Mouse (Mus musculus) thymus, postnatal 10 days (tissue): ENCODE measurements around the gene Fxyd1.

Source experiments
- DNase-seq, 2 experiments: peaks; one replicate each; pipeline ENCODE4 v3.0.0; 2021; ENCODE audit warnings: low spot score in 2 of 2

Fxyd1 gene

GRCm38 (mm10) chr7:31057071-31057470, at the start of gene Fxyd1:
Fxyd1 (minus strand) TSS chr7:31057199.
- DNase-seq, result no peak

DNA sequence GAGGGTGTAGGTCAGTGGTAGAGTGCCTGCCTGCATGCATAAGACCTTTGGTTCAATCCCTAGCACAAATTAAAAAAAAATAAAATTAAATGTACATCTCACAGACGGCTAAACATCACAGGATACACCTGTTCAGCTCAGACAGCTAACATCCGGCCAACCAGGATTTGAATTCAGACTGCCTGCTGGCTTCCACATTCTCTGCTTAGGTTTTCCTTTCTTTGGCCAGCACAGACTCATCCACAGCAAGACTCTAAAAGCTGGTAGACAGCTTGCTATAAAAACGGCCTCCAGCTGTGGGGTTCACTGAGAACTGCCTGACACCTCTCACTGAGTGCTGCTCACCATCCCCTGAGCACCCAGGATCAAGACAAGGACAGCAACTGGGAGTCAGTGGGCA, 49.2 kb upstream of the Fxyd1 start:
- DNase-seq, result no peak

GRCm38 (mm10) chr7:31105061-31105768, 48.2 kb upstream of the Fxyd1 start:
- DNase-seq, result no peak

DNA sequence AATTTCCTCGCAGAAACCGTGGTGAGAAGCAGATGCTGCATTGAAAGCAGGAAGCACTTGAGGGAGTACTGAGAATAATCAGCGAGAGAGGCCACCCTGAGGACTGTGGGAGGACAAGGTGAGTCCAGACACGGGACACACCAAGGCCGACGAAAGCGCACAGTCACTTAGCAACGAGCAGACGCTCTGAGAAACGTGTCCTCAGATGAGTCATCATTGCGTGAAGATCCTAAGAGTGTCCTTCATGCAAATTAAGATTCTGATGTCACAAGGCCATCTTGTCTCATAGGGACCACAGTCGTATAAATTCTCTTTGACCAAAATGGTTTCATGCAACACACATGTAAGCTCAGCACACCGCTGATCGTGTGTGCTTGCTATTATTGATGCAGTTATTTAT, 43.8 kb upstream of the Fxyd1 start:
- no peak for DNase-seq

GRCm38 (mm10) chr7:31099612-31099982, 42.6 kb upstream of the Fxyd1 start:
- no peak for DNase-seq

DNA sequence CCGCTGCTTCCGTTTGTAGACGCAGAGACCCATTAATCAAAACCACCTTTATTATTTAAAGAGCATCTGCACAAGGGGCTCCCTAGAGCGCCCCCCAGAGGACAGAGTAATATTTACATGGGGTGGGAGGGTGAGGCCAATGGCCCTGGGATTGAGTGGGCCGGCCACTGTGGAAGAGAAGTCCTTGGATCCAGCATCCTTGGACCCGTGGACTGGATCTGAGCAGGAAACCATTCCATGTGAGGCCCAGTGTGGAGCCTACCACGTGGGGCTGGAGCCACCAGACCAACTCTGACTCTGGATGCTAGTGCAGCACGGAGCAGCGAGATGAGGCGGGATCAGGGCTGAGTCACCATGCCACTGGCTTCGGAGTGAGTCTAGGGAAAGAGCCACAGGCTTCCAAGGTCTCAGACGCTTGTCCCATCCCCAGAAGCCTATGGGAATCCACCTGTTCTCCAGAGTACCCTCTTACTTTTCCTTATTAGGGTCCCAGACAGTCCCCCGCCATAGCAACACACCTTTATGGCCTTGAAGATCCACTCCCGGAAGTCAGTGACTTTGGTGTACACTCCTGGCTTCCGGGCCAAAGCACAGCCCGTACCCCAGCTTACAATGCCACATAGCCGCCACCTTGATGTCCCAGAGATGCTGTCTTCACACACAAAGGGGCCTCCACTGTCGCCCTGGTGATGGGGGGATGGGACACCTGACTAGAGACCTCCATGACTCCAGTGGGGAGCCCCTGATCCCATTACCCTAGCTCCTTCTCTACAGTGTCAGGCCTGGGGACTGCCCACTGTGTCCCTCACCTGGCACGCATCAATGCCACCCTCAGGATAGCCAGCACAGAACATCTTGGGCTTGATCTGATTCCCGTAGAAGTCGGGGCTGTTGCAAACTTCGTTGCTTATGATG, 42.0 kb upstream of the Fxyd1 start:
- DNase-seq, result no peak

DNA sequence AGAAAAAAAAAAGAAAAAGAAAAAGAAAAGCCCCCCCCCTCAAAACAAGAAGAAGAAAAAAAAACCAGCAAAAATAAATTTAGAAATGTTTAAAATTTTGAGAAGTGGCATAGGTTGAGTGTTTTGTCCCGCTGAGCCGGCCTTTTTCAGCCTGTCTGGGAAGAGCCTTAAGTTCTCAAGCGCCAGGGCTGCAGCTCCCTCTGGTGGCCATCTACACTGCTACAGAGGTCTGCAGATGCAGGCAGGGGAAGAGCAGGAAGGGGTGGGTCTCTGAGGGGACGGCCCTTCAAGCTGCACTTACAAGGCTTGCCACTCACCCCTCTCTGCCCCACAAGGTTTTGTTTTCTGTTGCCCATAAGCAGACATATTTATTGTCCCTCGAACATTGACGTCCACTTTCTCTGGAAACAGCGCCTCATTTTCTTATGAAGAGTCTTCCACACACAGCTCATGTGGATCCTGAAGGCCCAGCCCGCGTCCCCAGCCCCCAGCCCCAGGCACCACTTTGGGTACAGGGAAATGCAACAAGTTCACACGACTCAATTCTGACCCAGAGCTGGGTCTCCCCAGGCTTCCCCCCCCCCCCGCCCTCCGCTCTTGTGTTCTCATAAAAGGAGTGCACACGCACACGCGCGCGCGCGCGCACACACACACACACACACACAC, 40.7 kb upstream of the Fxyd1 start:
- peak; percentile 83 to 92 for DNase-seq

DNA sequence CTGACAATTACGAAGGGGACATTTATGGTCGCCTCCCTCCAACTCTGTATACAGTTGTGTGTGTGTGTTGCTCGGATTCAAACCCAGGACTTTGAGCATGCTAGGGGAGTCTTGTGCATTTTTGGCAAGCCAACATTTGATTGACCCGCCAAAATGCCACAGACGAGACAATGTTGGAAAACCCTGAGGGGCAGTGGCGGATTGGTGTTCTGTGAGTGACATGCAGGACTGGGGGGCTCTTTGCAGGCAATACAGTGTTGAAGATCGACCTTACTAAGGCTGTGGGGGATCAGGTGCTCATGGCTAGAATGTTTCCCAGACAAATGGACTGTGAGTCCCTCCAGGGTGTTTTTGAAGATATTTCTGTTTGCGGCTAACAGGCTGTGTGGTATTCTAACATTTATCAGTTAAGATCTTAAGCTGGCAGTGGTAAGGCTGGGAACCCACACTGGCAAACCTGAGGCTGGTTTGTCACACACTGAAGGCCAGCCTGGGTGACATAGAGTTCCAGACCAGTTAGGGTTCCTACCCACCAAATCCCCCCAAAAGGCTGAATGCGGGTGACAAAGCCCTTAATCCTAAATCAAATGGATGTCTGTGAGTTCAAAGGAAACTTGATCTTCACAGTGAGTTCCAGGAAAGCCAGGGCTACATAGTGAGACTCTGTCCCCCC, 40.0 kb upstream of the Fxyd1 start:
- no peak for DNase-seq

- DNase-seq, result peak in 1 of 2 experiments; percentile 50
Measured at GRCm38 (mm10) chr7:31094774-31095501, 37.9 kb upstream of the Fxyd1 start.

DNA sequence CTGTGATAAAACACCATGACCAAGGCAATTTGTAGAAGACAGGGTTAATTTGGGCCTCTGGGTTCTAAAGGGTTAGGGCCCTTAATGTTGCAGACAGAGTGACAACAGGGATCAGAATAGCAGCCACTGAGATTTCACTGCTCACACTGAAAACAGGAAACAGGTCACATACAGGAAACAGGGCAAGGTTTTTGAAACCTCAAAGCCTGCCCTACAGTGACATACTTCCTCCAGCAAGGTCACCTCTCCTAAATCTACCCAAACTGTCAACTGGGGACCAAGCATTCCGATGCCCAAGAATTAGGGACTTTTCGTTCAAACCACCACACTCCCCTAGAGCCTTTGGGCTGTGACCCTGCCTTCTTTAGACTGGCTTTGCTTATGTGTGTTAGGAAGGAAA, 32.7 kb upstream of the Fxyd1 start:
- DNase-seq, result peak in 1 of 2 experiments; percentile 27

- no peak for DNase-seq
Measured at GRCm38 (mm10) chr7:31088206-31088605, 31.2 kb upstream of the Fxyd1 start.

- DNase-seq, result no peak
Measured at GRCm38 (mm10) chr7:31087262-31087661, 30.3 kb upstream of the Fxyd1 start.

DNA sequence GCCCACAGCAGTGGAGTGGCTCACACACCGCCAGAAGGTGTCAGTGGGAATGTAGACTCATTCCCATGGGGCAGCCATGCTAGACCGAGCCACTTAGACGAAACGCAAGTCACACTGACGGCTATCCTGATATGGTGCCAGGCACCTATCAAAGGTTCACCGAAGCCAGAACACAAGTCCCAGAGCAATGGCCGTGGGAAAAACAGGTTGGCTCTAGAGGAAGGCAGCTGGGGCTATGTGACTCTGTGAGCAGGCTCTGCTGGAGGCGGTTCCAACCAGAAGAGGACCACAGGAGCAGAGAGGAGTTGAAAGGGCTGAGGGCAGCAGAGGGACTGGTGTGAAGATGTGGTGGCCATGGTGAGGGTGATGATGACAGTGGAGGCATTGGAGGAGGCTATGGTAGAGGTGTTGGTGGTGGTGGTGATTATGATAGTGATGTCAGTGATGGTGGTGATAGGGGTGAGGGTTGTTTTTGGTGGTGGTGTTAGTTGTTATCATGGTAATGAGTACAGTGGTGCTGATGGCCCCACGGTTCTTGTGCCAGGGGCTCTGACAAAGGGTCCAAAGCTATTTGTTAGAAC, 29.3 kb upstream of the Fxyd1 start:
- no peak for DNase-seq

- DNase-seq, result no peak
Measured at GRCm38 (mm10) chr7:31085171-31085570, 28.2 kb upstream of the Fxyd1 start.

GRCm38 (mm10) chr7:31084140-31084539, 27.1 kb upstream of the Fxyd1 start:
- DNase-seq, result no peak

DNA sequence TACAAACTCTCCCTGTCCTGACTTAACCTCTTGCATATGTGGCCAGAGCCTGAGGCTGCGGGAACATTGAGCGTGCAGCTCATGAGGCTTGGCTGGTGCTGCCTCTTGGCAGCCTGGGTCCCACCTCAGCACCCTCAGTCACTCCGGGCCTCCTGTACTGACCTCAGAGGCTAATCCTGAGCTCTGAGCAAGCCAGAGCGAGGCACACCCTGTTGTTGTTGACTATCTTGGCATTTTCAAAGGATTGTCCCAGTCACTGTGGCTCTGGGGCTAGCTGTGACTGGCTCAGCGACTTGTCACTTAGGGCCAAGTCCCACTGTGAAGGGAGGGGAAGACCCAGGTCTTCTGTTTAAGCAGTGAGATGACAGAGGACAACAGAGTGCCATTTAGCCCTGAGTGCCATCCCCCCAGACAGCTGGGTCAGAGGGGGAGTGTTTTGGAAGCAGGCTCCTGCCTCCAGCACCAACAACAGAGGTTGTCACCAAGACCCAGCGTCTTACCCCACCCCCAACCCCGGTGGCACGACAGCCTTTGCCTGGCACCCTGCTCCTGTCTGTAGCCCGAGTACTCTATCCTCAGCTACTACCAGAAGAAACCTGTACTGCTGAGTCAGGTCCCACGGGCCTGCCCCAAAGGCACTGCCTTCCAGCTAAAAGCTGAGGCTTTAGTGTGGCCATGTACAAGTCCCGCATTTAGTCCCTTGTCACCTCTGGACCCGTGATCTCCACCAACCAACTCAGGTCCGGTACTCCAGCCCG, 26.0 kb upstream of the Fxyd1 start:
- no peak for DNase-seq

DNA sequence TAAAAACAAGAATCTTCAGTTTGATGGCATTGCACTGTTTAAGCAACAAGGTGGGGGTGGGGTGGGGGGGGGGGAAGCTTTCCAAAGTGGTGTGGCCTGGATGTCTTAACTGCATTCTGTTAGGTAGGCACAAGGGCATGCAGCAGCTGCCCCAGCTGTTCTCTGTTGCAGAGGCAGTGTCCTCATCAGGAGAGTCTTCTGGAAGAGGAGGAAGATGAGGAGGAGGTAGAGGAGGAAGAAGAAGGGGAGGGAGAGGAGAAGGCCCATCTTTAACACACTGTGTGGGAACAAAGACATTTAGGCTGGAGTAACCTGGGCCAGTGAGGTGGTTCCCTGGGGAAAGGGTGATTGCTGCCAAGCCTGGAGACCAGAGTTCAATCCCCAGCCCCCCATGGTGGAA, 25.1 kb upstream of the Fxyd1 start:
- no peak for DNase-seq

GRCm38 (mm10) chr7:31081106-31081505, 24.1 kb upstream of the Fxyd1 start:
- DNase-seq, result no peak

DNA sequence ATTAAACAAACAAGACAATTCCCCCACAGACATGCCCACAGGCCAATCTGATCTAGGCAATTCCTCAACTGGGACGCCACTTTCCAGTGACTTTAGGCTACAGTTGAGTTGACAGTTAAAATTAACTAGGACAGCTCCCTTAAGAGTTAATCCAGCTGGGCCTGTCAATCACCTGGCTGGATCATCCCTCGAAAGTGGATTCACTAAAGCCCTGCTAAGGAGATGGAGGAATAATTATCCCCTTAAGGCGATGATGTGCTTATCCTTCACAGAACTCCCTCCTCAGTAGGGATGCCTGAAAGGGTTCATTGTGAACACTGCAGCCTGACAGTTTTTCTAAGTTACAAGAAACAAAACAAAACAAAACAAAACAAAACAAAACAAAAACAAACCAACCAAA, 23.6 kb upstream of the Fxyd1 start:
- DNase-seq, result no peak

- no peak for DNase-seq
Measured at GRCm38 (mm10) chr7:31079670-31080069, 22.7 kb upstream of the Fxyd1 start.
